Mouse (Mus musculus) C2C12 (cell line): Measurements from ENCODE around the gene Lcmt1.

Source experiments
- CTCF ChIP-seq: IDR thresholded peaks from one replicate; pipeline ENCODE4 v1.5.1; 2011; ENCODE audit not compliant: control insufficient read depth, insufficient read depth, insufficient read length
- FOSL1 ChIP-seq: IDR thresholded peaks from one replicate; pipeline ENCODE4 v1.8.0; 2011; ENCODE audit warnings: mild to moderate bottlenecking, low read length; ENCODE audit not compliant: poor library complexity, insufficient read depth, severe bottlenecking
- MAX ChIP-seq: IDR thresholded peaks from one replicate; pipeline ENCODE4 v1.6.1; 2011; ENCODE audit warnings: mild to moderate bottlenecking, control low read depth
- MYOG ChIP-seq: IDR thresholded peaks from one replicate; pipeline ENCODE4 v1.6.1; 2011; ENCODE audit not compliant: control insufficient read depth, insufficient read length; ENCODE audit errors: extremely low read depth
- USF1 ChIP-seq: IDR thresholded peaks from one replicate; pipeline ENCODE4 v1.6.1; 2011; ENCODE audit warnings: low read depth, mild to moderate bottlenecking, control low read depth, moderate library complexity

DNA sequence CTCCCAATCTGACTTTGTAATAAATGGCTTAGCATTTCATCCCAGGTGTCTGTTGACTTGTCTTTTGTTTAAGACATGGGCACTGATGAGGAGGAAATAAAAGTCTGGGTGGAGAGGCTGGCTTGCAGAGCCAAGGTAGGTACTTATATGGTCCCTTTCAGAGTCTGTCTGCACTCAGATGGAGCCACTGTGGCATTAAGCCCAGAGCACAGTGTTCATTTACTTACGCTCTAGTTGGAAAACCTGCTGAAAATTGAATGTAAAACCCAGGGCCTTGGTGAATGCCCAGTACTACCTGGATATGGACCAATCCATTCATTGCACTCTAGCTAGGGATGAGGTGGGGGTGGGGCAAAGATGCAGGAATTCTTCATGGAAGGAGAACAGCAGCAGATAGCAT, 98.4 kb downstream of the Lcmt1 start:
- no peak for TF ChIP-seq CTCF
- no peak for TF ChIP-seq FOSL1
- no peak for TF ChIP-seq MYOG
- no peak for TF ChIP-seq MAX
- no peak for TF ChIP-seq USF1
